Mouse (Mus musculus) heart, postnatal 14 days (tissue): ENCODE data around the gene Mrpl2. TPM values are rescaled to one million over a fixed set of nuclear protein-coding genes. Genes with fewer than 3 reads are reported as not detected.

Source experiments
- DNase-seq, 2 experiments: peaks; one replicate each; pipeline ENCODE4 v3.0.0; 2021 to 2022
- intact Hi-C: fragments of 180-260 bp; cut with DNase I; formaldehyde crosslinking; loops from one replicate; pipeline ENCODE4 v1.15.1; 2025
- long read RNA-seq, 2 experiments: library from polyadenylated mRNA; stranded (forward); transcript quantifications; one replicate each; pipeline ENCODE4 v2.0.0; 2021
- total RNA-seq, 2 experiments: library from RNA; stranded (reverse); gene quantifications; 2 replicates each; pipeline ENCODE4 v1.2.3; 2021

Gene Mrpl2
- 100 to 1,000 TPM; 106 to 121 TPM for total RNA-seq
- long read RNA-seq, experiment 1, transcript Mrpl2-201 (7 exons, 1,031 nt) = major isoform, 126 of 138 reads
- long read RNA-seq, experiment 1, partial matches to known transcripts = 4 of 138 reads
- long read RNA-seq, experiment 1, other reads (novel, unspliced or antisense) = 5 of 138 reads
- long read RNA-seq, experiment 2, transcript Mrpl2-201 (7 exons, 1,031 nt) = major isoform, 106 of 111 reads
- long read RNA-seq, experiment 2, partial matches to known transcripts = 1 of 111 reads
- long read RNA-seq, experiment 2, other reads (novel, unspliced or antisense) = 3 of 111 reads

DNA sequence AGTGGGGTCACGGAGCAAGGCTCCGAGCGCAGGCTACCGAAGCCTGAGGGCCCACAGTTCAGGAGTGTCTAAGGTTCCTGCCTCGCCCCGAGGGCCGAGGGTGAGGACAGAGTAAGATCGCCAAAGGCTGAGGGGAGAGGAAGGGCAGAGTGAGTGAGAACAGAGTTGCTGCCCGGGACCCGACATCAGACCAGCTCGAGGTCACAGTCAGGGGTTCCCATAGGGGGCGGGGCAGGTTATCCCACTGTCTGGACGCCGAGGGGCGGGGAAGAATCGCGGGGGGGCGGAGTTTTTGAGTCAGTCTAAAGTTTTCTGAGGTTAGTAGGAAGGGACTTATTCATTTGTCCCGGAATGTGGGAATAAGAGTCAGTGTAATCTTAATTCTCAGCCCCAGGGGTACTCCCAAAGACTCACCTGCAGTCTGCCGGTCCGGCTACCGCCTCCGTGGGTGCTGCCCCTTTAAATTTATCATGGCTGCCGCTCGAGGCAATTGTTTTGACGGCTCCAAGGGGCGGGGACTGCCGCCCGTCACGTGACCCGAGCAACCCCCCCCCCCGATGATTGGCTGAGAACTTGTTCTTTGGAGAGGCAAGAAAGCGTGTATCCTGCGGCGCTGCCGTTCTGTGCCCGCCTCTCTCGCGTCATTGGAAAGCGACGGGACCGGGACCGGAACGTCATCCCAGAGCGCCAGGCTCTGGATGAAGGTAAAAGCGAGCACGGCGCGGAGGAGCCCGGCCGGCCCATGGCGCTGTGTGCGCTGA, at the start of gene Mrpl2, which contains the start of gene Klc4:
Gene Mrpl2 (plus strand): TSS at position 669 of the 761 bp plus-strand sequence.
Gene Klc4 (minus strand): TSS at position 462 of the 761 bp plus-strand sequence.
- peak; percentile 97 to 100 for DNase-seq
- intact Hi-C loops = no loop called here

GRCm38 (mm10) chr17:46597956-46598355, 48.1 kb upstream of the Mrpl2 start:
- no peak for DNase-seq
- intact Hi-C loops = no loop called here

DNA sequence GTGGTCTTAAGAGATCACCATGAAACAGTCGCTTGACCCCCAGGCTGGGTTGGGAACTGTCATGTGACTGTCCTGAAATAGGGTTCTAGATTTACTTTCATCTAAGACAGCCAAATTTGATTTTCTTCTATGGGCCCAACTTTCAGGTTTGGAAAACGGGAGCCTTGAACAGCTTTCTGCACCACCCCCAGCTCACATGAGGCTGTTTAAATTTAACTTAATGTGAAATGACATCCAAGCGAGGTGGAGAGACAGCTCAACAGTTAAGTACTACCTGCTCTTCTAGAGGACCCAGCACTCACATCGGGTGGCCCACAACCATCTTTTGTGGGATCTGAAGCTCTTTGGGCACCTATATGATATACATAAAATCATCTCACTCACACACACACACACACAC, 47.1 kb upstream of the Mrpl2 start:
- intact Hi-C loops = no loop called here
- DNase-seq = no peak

DNA sequence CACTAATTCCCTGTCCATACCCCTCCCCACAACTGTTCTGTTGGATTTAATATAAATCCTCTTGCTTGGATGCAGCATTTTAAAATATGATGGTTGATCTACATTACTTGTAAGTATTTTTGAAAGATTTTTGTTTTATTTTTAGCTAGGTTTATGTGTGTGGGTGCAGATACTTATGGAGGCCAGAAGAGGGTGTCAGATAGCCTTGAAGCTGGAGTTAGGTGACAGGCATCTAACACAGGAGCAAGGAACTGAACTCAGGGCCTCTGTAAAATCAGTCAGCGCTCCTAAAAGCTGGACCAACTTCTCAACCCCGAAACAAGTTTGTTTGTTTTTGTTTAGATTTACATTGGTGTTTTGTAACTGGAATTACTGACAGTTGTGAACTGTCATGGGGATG, 45.5 kb upstream of the Mrpl2 start:
- DNase-seq = no peak
- intact Hi-C loops = loop anchor here (5.0 kb wide), 1 partner anchor 37 kb away; no protein-coding TSS in a partner anchor

DNA sequence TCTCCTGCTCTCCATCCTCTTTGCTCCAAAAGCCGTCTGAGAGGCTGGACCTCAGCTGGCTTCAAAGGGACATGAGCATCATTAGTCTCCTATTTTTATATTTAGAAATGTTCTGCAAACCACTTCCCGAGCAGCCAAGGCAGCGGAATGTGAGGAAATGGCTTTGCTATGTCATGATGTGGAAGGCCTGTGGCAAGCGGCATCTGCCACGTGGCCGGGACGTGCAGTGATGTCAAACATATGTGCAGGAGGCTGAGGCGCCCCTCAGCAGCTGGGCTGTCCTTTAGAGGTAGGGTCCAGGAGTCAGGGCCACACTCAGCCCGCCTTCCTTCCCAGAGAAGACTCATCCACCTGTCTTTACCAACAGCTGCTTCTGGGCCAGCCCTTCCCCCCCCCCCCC, 43.8 kb upstream of the Mrpl2 start:
- intact Hi-C loops = loop anchor here (5.0 kb wide), 1 partner anchor 35 kb away; no protein-coding TSS in a partner anchor
- DNase-seq = peak; percentile 33 to 48

GRCm38 (mm10) chr17:46603229-46603628, 42.8 kb upstream of the Mrpl2 start:
- intact Hi-C loops = loop anchor here (5.0 kb wide), 1 partner anchor 34 kb away; no protein-coding TSS in a partner anchor
- no peak for DNase-seq

DNA sequence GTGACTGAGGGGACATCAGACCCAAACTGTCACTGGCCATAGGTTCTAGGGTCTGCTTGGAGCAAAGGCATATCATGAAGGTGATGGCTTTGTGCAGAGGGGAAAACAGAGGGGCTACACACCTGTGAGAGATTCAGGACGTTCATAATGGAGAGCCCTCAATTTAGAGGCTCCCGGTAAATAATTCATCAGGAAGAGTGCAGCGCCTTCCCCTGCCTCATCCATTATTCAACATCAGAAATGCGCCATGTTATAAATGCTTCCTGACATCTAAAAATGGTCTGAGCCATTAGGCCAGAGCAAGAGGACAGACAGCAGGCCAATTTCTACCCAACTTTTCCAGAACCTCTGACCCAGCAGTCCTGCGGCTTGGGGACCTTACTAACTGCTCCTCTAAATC, 40.9 kb upstream of the Mrpl2 start:
- intact Hi-C loops = no loop called here
- no peak for DNase-seq

GRCm38 (mm10) chr17:46605987-46606386, 40.0 kb upstream of the Mrpl2 start:
- intact Hi-C loops = no loop called here
- DNase-seq = no peak

DNA sequence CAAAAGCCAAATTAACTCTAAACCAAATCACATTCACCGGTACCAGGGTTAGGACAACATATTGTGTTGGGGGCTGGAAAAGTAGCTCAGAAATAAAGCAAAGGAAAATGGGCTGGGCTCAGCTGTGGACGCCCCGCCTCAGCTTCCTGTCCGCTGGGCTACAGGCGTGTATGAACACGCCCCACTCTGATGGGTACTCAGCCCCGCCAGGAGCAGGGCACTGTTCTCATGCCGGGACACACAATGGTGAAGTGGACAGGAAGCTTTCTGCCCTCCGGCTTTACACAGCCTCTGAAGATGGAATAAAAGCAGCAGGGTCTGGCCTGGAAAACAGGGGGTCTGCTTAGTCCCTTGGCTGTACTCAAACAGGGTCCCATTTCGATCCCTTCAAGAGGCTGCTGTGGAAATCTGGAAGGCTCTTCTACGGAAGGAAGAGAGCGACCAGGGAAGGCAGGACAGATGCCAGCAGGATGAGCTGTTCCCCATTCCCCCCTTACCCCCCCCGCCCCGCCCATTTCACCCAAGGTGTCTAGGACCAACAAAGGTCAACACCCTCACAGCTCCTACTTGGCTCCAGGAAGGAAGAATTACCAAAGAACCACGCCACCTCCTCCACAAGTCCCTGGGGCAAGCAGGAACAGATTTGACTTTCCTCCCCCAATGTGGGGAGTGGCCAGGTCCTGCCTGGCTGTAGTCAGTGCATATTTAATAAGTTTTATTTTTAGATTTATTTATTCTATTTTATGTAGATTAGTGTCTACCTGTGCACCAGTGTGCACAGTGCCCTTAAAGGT, 36.1 kb upstream of the Mrpl2 start:
- intact Hi-C loops = no loop called here
- peak; percentile 33 to 47 for DNase-seq

- no peak for DNase-seq
- intact Hi-C loops = no loop called here
These were observed 34.7 kb upstream of the Mrpl2 start for GRCm38 (mm10) chr17:46611316-46611715.

DNA sequence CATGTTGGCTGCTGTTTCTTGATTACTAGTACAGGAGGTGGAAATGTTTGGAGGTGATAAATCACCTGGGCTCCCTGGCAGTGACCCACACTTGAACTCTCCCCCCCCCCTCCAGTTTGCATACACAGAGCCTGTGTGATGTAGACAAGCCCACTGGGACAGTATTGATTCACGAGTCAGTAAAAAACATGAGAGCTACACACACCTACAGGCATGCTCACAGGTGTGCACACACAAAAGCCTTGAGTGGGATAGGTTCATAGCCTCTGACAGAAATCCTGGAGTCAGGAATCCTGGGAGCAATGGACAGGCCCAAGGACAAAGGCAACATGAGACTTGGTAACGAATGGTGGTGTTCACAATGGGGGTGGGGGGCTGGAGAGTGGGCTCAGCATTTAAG, 33.8 kb upstream of the Mrpl2 start:
- no peak for DNase-seq
- intact Hi-C loops = no loop called here

DNA sequence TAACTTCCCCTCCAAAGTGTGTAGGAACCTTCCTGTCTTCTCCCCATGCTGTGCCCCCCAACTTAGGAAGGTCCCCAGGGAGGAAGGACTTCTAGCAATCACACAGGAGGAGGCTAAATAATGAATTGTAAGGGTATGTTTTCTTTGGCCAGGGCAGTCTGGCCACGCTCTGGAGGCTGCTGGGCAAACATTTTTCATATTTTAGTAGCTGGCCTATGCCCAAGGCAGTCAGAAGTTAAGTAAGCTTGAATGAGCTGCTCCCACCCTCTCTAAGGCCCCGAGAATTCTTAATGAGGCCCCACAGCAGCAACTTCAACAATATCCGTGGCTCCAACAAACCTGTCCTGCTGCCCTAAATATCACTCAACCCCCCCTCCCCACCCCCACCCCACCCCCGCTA, 33.2 kb upstream of the Mrpl2 start:
- DNase-seq = no peak
- intact Hi-C loops = loop anchor here (1.0 kb wide), 1 partner anchor 8 kb away; no protein-coding TSS in a partner anchor

- intact Hi-C loops = loop anchor here (1.0 kb wide), 1 partner anchor 8 kb away; no protein-coding TSS in a partner anchor
- no peak for DNase-seq
These were observed 32.8 kb upstream of the Mrpl2 start for GRCm38 (mm10) chr17:46613229-46613628.

GRCm38 (mm10) chr17:46617799-46618198, 28.2 kb upstream of the Mrpl2 start:
- DNase-seq = no peak
- intact Hi-C loops = no loop called here

GRCm38 (mm10) chr17:46618394-46618768, 27.6 kb upstream of the Mrpl2 start:
- DNase-seq = no peak
- intact Hi-C loops = no loop called here

DNA sequence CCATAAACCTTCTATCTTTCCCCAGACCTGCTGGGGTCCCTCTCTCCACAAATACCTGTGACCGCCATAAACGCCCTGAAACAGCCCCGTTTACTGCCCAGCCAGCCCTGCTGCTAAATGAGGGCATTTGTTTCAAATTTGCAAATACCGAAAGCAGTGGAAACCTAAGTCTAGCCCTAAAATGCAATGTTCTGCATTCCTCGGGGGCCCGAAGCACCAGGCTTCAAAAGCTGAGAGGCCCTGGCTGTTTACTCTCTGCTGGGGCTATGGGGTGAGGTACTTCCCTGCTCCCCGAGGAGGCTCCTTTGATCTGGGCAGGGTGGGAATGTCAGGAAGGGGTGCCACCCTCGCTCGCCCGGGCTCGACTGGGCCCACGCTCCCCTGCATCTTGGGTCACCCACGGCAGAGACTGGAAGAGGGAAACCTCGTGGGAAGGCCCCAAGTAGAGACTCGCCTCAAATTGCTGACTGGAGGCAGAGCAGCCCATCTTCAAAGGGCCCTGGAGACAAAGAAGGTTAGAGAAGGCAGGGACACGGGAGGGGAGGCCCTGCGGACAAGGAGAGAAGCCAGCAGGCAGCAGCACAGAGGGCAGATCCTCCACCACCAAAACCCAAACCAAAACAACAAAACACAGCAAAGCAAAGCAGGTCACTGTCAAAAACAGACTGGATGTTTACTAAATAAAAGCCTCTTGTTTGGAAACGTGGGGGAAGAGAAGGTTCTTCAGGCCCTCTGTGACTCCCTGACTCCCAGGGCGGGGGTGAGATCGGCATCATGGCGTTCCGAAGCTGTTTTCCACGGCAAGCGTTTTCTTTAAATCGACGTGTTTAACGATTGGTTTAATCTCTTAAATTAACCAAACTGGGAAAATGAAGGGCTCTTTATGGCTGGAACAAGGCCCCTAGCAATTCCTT, 27.0 kb upstream of the Mrpl2 start:
- no peak for DNase-seq
- intact Hi-C loops = no loop called here

GRCm38 (mm10) chr17:46619683-46620357, 26.2 kb upstream of the Mrpl2 start:
- intact Hi-C loops = no loop called here
- DNase-seq = no peak

DNA sequence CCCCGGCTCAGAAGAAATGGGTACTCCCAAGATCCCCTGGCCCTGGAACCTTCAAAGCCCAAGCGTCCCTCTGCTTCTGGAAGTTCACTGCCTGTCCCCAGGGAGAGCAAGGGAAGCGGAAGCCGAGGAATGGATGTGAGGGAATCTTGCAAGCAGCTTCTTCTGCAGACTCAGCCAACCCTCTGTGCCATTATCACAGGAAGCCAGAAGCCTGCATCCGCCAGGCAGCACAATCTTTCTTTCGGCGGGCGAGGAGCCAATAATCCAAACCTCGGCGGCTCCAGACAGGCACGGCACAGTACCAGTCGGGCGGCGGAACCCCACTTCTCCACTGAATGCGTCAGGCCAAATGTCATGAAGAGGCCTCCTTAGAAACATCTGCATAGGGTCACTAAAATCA, 24.7 kb upstream of the Mrpl2 start:
- intact Hi-C loops = loop anchor here (1.0 kb wide), 1 partner anchor 8 kb away; no protein-coding TSS in a partner anchor

DNA sequence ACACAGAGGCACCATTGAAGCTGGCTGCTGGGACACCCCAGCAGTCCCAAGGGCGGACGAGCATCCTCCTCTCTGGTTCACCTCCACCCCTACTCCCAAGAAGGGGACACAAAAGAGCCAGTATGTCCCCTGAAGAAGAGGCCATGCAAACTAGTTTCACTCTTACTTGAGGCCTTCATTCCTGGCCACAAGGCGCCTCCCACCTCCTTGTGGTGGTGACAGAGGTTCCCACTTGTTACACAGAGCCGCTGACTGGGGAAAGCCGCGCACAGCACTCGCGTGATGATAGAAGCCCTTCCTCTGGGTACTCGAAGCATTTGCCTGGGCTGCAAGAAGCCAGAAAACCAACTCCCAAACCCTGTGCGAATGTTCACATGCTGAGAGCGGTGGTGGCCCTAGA, 23.8 kb upstream of the Mrpl2 start:
- DNase-seq = no peak
- intact Hi-C loops = no loop called here

More for the DNA sequence above, 24.7 kb upstream of the Mrpl2 start:
- peak; percentile 64 to 73 for DNase-seq
